Mouse (Mus musculus): ENCODE results near the gene Cd28. TPM values are rescaled to one million over a fixed set of nuclear protein-coding genes. Genes with fewer than 3 reads are reported as not detected.

Cd28 gene
- 0.13 and 0.20 TPM in 2 replicates for polyA plus RNA-seq (2016; fragmentation: Nextera tagmentation; extraction: Ambion mirVana)

DNA sequence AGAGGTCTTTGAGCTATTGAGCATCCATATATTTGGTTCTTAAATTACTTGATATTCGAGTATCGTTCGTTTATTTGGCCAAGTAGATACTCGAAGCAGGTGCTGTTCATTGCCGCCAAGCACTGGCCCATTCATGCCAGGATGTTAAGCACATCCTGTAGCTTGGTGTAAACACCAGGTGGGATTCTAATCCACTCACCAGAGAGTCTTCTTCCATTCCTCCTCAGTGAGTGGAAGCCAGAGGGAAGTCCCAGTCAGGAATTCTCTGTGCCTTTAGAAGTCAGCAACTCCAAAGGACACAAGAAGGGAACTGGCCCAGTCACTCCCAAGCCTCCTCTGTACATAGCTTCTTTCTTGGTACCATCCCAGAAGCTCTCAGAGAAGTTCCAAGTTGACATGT lies at the start of gene Cd28:
Gene Cd28 (plus strand): TSS at position 234 of the 400 bp plus-strand sequence.
- no peak within 1 kb of the TSS for H3K27ac ChIP-seq (replicated peaks)
- no peaks in the 10 kb centered on the region for H3K27me3 ChIP-seq
- H3K9me3 ChIP-seq: no peaks in the 10 kb centered on the region
- no peak within 1 kb of the TSS for H3K4me2 ChIP-seq (replicated peaks)
- WGBS: 93% methylated on average over 5 of the region's 5 CpGs
- no peaks in the 10 kb centered on the region for H3K36me3 ChIP-seq
- H3K4me1 ChIP-seq: peaks cover 4% of the 10 kb centered on the region; the same call in 1 of the 2 replicates
- H3K9ac ChIP-seq (replicated peaks): no peak within 1 kb of the TSS
- no peak for ATAC-seq (ENCODE audit: low FRiP score, low read depth)
- no peak within 1 kb of the TSS for H3K4me3 ChIP-seq

DNA sequence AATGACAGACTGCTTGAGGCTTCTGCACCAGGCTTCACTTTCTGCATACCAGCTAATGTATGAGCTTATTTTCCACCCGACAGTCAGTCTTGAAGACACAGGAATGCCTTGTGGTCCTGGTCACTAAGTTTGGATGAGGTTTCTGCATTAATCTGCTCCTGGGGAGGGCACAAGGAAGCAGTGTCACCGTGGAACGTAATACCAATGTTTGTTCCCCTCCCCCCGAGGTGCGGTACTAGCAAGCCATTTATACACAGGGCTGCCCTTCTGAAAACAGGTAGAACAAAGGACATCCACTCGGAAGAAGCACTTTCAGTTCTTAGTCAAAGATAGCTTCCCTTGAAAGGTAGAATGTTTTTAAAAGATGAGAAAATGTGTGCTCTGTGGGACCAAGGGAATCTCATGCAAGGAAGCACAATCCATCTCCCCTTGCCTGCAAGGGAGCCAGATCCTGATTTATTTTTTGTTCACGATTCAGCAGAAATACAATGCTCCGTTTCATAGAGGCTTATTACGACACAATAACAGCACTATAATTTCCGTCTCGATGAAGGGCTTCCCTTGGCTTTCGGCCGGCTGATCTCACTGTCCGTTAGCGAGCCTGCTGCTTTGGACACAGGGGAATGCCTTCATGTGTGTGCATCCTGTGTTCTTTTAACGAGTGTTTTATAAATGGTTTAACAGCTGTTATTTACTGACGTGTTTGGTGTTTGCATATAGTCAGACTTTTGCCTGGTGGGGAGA lies 48.6 kb upstream of the Cd28 start:
- no peaks in the 10 kb centered on the region for H3K36me3 ChIP-seq
- no peak overlapping the region for H3K27ac ChIP-seq (replicated peaks)
- no peaks in the 10 kb centered on the region for H3K27me3 ChIP-seq
- H3K4me3 ChIP-seq: no peak overlapping the region
- no peak for ATAC-seq (ENCODE audit: low FRiP score, low read depth)
- 62% methylated on average over 17 of the region's 17 CpGs for WGBS
- H3K4me2 ChIP-seq (replicated peaks): 0 out of 2 replicates have a peak overlapping the region, but pooled peaks have one; percentile 7
- no peak overlapping the region for H3K9ac ChIP-seq (replicated peaks)
- peaks cover 8% of the 10 kb centered on the region; the same call in 1 of the 2 replicates for H3K4me1 ChIP-seq
- no peaks in the 10 kb centered on the region for H3K9me3 ChIP-seq

DNA sequence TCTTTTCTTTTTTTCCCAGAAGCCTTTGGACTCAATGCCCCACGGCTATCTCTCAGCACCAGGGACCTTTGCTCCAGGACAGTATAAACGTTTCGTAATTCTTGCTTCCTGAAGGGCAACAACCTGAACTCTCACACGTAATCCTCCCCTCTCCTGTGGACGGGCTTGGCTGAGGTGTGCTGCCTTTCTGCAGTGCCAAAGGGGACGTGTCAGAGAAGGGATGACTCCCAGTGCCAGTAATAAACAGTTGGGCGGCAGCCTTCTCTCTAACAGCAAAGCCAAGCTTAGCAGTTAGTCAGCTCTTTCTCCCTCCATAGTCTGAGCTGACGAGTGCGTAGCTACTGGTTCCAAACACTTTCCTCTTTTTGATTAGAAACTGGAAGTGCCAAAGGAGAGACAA lies 47.6 kb upstream of the Cd28 start:
- Histone ChIP-seq H3K4me1 (peaks cover 8% of the 10 kb centered on the region; the same call in 1 of the 2 replicates), H3K4me2 (replicated peaks) (no peak overlapping the region), H3K27me3 (no peaks in the 10 kb centered on the region), H3K9ac (replicated peaks) (no peak overlapping the region), H3K4me3 (no peak overlapping the region), H3K36me3 (no peaks in the 10 kb centered on the region), H3K9me3 (no peaks in the 10 kb centered on the region), H3K27ac (replicated peaks) (no peak overlapping the region)
- no peak for ATAC-seq (ENCODE audit: low FRiP score, low read depth)
- WGBS: 79% methylated on average over 9 of the region's 9 CpGs

DNA sequence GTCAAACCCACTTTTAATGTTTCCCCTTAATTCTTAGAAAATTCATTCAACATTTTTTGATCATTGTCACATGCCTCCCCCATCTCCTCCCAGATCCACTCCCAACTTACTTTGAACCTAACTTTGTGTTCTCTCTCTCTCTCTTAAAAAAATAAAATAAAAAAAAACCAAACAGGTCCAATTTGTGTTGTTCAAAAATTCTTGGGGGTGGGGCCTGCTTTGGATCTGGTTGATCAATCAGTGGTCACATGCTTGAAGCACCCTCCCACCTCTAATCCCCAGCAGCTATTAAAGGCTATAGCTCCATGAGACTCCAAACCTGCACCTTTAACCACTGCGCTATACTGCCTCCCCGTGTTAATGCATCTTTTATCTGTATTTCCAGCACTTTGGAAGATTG lies 46.9 kb upstream of the Cd28 start:
- no peaks in the 10 kb centered on the region for H3K36me3 ChIP-seq
- H3K27ac ChIP-seq (replicated peaks): no peak overlapping the region
- no peaks in the 10 kb centered on the region for H3K9me3 ChIP-seq
- no peak for ATAC-seq (ENCODE audit: low FRiP score, low read depth)
- H3K4me1 ChIP-seq: peaks cover 8% of the 10 kb centered on the region; the same call in 1 of the 2 replicates
- no peak overlapping the region for H3K9ac ChIP-seq (replicated peaks)
- 92% methylated on average over 2 of the region's 2 CpGs for WGBS
- no peak overlapping the region for H3K4me2 ChIP-seq (replicated peaks)
- no peak overlapping the region for H3K4me3 ChIP-seq
- no peaks in the 10 kb centered on the region for H3K27me3 ChIP-seq

DNA sequence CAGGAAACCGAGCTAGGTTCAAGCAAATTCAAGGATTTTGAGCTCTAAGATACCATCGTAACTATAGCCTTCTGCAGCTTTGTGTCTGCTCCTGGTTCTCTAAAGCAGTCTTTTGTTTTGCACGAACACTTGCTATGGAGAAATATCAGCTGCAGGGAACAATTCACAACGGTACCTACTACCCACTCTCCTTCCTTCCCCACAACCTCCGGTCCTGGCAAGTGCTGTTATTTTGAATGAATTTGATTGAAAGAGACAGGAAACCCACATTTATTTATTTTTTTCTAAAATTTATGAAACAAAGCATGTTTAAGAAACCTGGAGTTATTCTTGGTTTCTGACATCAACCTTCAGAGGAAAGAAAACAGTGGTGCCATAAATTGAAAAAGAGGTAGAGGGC lies 46.4 kb upstream of the Cd28 start:
- no peaks in the 10 kb centered on the region for H3K27me3 ChIP-seq
- H3K9me3 ChIP-seq: no peaks in the 10 kb centered on the region
- H3K4me3 ChIP-seq: no peak overlapping the region
- no peak overlapping the region for H3K9ac ChIP-seq (replicated peaks)
- no peak overlapping the region for H3K4me2 ChIP-seq (replicated peaks)
- peaks cover 8% of the 10 kb centered on the region; the same call in 1 of the 2 replicates for H3K4me1 ChIP-seq
- ATAC-seq (ENCODE audit: low FRiP score, low read depth): no peak
- no peak overlapping the region for H3K27ac ChIP-seq (replicated peaks)
- H3K36me3 ChIP-seq: no peaks in the 10 kb centered on the region
- WGBS: 80% methylated on average over 5 of the region's 5 CpGs

DNA sequence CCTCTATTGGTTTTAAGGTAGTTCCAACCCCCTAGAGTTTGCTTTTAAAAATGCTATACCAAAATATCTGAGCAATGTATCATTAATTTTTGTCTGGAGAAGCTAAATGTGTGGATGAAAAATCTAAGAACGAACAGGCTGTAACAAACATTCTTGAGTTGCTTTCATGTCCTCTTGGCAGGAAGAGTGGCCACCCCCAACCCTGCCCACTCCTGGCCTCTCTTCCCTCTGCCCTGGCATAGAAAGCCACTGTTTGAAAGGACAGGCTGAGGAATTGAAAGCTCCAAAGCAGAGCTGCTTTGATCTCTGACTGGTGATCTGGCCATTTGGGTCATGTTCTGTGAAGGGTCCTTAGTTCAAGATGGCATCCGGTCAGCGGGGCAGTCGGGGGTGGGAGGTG lies 32.8 kb upstream of the Cd28 start:
- WGBS: 85% methylated on average over 4 of the region's 4 CpGs
- H3K9me3 ChIP-seq: no peaks in the 10 kb centered on the region
- no peak overlapping the region for H3K4me3 ChIP-seq
- no peaks in the 10 kb centered on the region for H3K4me1 ChIP-seq
- no peak overlapping the region for H3K27ac ChIP-seq (replicated peaks)
- H3K27me3 ChIP-seq: no peaks in the 10 kb centered on the region
- H3K4me2 ChIP-seq (replicated peaks): no peak overlapping the region
- no peaks in the 10 kb centered on the region for H3K36me3 ChIP-seq
- no peak for ATAC-seq (ENCODE audit: low FRiP score, low read depth)
- H3K9ac ChIP-seq (replicated peaks): no peak overlapping the region

DNA sequence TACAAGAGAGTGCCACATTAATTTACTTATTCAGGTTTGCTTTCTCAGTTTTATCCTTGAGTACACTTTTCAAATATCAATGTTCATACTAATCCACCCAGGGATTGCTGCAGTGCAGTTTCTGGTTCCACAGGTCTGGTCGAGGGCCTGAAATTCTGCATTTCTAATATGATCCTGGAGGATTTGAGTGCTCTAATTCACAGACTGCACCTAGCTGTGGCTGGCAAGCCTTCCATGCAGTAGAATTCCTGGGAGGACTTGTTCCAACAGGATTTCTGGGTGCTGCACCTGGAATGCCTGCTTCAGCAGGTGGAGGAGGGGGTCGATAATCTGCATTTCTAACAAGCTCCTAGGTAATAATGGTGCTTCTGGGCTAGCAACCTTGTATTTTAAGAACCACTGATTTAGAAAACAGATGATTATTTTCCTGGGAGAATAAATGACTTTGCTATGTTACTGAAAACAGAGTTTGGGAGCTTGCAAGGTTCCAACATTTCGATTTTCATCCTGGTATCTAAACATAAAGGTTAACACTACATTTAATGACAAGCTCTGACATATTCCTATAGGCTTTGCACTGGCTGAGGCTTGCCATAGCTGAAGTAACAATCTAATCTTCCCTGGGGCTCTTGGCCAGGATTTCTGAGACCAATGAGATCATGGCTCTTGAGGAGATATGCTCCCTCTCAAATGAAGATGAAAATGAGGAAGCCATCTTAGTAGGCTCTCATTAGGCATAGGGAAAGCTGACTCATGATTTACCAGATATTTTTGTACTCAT lies 20.3 kb upstream of the Cd28 start:
- Histone ChIP-seq H3K27ac (replicated peaks) (no peak overlapping the region), H3K9ac (replicated peaks) (no peak overlapping the region), H3K36me3 (no peaks in the 10 kb centered on the region), H3K4me2 (replicated peaks) (no peak overlapping the region), H3K9me3 (no peaks in the 10 kb centered on the region), H3K4me1 (no peaks in the 10 kb centered on the region), H3K27me3 (no peaks in the 10 kb centered on the region), H3K4me3 (no peak overlapping the region)
- no peak for ATAC-seq (ENCODE audit: low FRiP score, low read depth)
- WGBS: 81% methylated on average over 3 of the region's 3 CpGs

DNA sequence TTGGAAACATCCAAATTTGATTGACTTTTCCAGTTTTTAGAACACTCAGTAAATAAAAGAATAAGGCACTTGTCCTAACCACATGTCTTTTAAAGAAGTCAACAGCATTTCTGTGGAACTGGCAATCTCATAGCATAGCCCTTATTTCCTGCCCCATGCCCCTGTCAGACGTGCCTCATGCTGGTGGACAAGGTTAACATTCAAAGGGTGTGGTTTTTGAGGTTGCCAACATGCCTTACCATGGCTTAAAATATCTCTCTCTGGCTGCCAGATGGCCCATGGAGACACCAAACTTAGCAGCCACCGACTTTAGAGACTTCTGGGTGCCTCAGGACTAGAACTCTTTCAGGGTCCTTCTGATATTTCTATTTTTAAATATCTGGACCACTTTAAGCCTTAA lies 14.0 kb upstream of the Cd28 start:
- WGBS: 68% methylated on average over 2 of the region's 2 CpGs
- H3K4me3 ChIP-seq: no peak overlapping the region
- no peaks in the 10 kb centered on the region for H3K4me1 ChIP-seq
- H3K9me3 ChIP-seq: no peaks in the 10 kb centered on the region
- H3K27me3 ChIP-seq: no peaks in the 10 kb centered on the region
- H3K4me2 ChIP-seq (replicated peaks): no peak overlapping the region
- ATAC-seq (ENCODE audit: low FRiP score, low read depth): no peak
- no peaks in the 10 kb centered on the region for H3K36me3 ChIP-seq
- H3K27ac ChIP-seq (replicated peaks): no peak overlapping the region
- no peak overlapping the region for H3K9ac ChIP-seq (replicated peaks)

DNA sequence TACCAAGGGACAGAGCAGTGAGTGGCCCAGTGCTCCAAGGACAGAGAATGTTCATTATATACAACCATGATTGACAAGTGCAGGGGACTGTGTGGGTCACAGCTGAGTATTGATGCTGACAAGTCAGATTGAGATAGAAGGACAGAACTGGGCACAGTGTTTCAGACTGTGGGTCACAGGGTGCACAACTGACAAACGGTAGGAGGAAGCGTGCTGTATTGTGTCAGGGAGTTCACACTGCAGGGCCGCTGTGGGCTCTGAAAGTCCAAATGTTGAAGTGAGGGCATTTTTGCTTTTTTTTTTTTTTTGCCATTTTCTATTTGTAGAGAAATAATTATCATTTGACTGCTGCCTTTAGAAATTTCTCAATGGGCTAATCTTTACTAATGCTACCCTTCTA lies 3.4 kb upstream of the Cd28 start:
- no peak overlapping the region for H3K4me3 ChIP-seq
- no peak overlapping the region for H3K27ac ChIP-seq (replicated peaks)
- peaks cover 4% of the 10 kb centered on the region; the same call in 1 of the 2 replicates for H3K4me1 ChIP-seq
- H3K9me3 ChIP-seq: no peaks in the 10 kb centered on the region
- no peak overlapping the region for H3K9ac ChIP-seq (replicated peaks)
- WGBS: 79% methylated on average over 3 of the region's 3 CpGs
- no peak for ATAC-seq (ENCODE audit: low FRiP score, low read depth)
- no peaks in the 10 kb centered on the region for H3K36me3 ChIP-seq
- H3K4me2 ChIP-seq (replicated peaks): no peak overlapping the region
- H3K27me3 ChIP-seq: no peaks in the 10 kb centered on the region

DNA sequence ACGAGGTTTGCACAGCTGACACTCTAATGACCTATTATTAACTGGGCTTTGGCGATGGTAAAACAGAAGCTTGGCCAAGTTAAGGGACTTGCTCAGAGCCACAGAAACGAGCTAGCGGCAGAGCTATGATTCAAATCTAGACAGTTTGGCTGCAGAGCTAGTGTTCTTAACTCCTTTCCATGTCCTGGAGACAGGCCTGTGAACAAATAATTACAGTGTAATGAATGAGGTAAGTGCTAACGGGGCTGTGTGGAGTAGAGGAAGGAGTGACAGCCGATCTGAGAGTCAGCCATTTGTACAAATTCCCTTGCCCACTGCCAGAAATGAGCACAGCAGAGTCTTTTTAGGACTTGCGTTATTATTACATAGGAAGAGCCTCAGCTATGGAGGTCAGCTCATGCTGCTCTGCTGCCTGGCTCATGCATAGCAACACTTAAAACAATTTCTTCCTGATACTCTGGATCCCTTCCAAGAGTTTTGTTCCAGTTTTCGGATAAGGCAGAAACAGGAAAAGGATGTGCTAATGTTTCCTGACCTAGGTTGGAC lies 876 bp upstream of the Cd28 start:
- Histone ChIP-seq H3K27me3 (no peaks in the 10 kb centered on the region), H3K4me1 (peaks cover 4% of the 10 kb centered on the region; the same call in 1 of the 2 replicates), H3K27ac (replicated peaks) (no peak overlapping the region), H3K36me3 (no peaks in the 10 kb centered on the region), H3K4me2 (replicated peaks) (no peak overlapping the region), H3K9me3 (no peaks in the 10 kb centered on the region), H3K9ac (replicated peaks) (no peak overlapping the region), H3K4me3 (no peak overlapping the region)
- no peak for ATAC-seq (ENCODE audit: low FRiP score, low read depth)
- WGBS: 86% methylated on average over 8 of the region's 8 CpGs

DNA sequence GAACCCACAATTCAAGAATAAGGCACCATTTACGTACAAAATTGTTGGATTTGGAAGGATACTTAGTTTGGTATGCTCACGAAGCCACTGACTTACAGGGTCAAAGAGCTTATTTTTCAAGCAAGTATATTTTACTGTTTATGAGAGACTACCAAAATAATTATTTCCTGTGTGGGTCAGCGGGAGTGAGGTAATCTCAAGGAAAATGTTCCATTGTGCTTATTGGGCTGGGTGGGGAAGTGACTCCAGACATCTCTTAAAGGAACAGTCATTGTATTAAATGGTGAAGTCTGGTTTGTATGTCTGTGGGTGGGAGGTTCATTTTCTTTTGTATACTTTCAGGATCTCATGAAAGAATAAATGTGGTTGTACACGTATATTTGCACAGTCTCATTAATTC lies 2.0 kb downstream of the Cd28 start:
- no peak for ATAC-seq (ENCODE audit: low FRiP score, low read depth)

DNA sequence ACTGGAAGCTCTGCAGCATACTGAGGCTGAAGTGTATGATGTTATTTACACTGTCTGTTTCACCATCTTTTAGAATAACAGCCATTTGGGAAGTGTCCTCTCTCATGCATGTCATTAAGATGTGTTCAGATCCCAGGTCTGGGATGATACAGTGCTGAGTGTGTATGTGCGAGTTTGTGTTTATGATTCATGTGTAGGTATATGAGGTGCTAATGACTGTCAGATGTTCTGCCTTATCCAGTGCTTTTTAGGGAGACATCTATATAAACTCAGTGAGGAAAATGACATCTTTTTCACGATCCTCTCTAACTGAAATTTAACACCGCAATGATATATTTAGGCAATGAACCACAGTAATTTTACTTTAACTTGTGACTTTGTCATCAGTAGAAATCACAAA lies 7.0 kb downstream of the Cd28 start:
- Histone ChIP-seq H3K36me3 (no peaks in the 10 kb centered on the region), H3K27ac (replicated peaks) (no peak overlapping the region), H3K4me1 (no peaks in the 10 kb centered on the region), H3K9ac (replicated peaks) (no peak overlapping the region), H3K27me3 (no peaks in the 10 kb centered on the region), H3K4me3 (no peak overlapping the region), H3K9me3 (no peaks in the 10 kb centered on the region), H3K4me2 (replicated peaks) (no peak overlapping the region)
- no peak for ATAC-seq (ENCODE audit: low FRiP score, low read depth)
- WGBS: 92% methylated on average over 3 of the region's 3 CpGs

More for the DNA sequence above, 2.0 kb downstream of the Cd28 start:
- Histone ChIP-seq H3K36me3 (no peaks in the 10 kb centered on the region), H3K9ac (replicated peaks) (no peak overlapping the region), H3K4me3 (no peak overlapping the region), H3K27ac (replicated peaks) (no peak overlapping the region), H3K9me3 (no peaks in the 10 kb centered on the region), H3K4me1 (peaks cover 4% of the 10 kb centered on the region; the same call in 1 of the 2 replicates), H3K27me3 (no peaks in the 10 kb centered on the region), H3K4me2 (replicated peaks) (no peak overlapping the region)
- 88% methylated on average over 4 of the region's 4 CpGs for WGBS
